Mouse (Mus musculus) left cerebral cortex, adult 6 months (tissue): Measurements from ENCODE around the gene Grin1. TPM values are rescaled to one million over a fixed set of nuclear protein-coding genes. Genes with fewer than 3 reads are reported as not detected.

Experiments
- long read RNA-seq, 2 experiments: library from polyadenylated mRNA; unstranded; transcript quantifications; one replicate each; pipeline ENCODE4 v2.0.0; 2019 to 2020
- polyA plus RNA-seq: library from polyadenylated mRNA; unstranded; fragments of <200 nt; fragmentation: Nextera tagmentation; gene quantifications from 2 replicates; pipeline ENCODE4 v1.2.3, GENCODE M21; 2021

Gene Grin1
- polyA plus RNA-seq, result 87.7 and 146 TPM in 2 replicates
- long read RNA-seq, experiment 1, full-length matches to known transcripts, result 253 of 364 reads
- long read RNA-seq, experiment 1, partial matches to known transcripts, result 89 of 364 reads
- long read RNA-seq, experiment 1, other reads (novel, unspliced or antisense), result 22 of 364 reads
- long read RNA-seq, experiment 2, transcript Grin1-205 (19 exons, 3,838 nt), result major isoform, 11 of 97 reads
- long read RNA-seq, experiment 2, transcript Grin1-206 (20 exons, 3,882 nt), result minor isoform, 6 of 97 reads
- long read RNA-seq, experiment 2, partial matches to known transcripts, result 36 of 97 reads
- long read RNA-seq, experiment 2, other reads (novel, unspliced or antisense), result 37 of 97 reads

GRCm38 (mm10) chr2:25318971-25319773 is at the start of gene Grin1:
TSS of gene Grin1 (minus strand) at chr2:25319187.

GRCm38 (mm10) chr2:25365091-25365761 is 46.2 kb upstream of the Grin1 start, which contains the start of gene Uap1l1:
TSS of gene Uap1l1 (minus strand) at chr2:25365682.

GRCm38 (mm10) chr2:25356208-25357079 is 37.5 kb upstream of the Grin1 start, which contains the start of gene Dpp7:
TSS of gene Dpp7 (minus strand) at chr2:25356359.

GRCm38 (mm10) chr2:25332286-25333160 is 13.5 kb upstream of the Grin1 start, which contains the start of gene Man1b1:
TSS of gene Man1b1 (plus strand) at chr2:25332338.

GRCm38 (mm10) chr2:25289651-25290050 is 29.3 kb downstream of the Grin1 start, which contains the start of gene Lrrc26:
TSS of gene Lrrc26 (plus strand) at chr2:25289915.

GRCm38 (mm10) chr2:25287927-25288649 is 30.9 kb downstream of the Grin1 start, which contains the start of gene Tmem210:
TSS of gene Tmem210 (plus strand) at chr2:25288145.

GRCm38 (mm10) chr2:25271827-25272511 is 47.0 kb downstream of the Grin1 start, which contains the start of the genes Ssna1 and Anapc2:
TSS of gene Ssna1 (minus strand) at chr2:25272438.
TSS of gene Anapc2 (plus strand) at chr2:25272478.

GRCm38 (mm10) chr2:25262291-25262767 is 56.7 kb downstream of the Grin1 start, which contains the start of gene Tprn:
TSS of gene Tprn (plus strand) at chr2:25262618.

GRCm38 (mm10) chr2:25255284-25255779 is 63.7 kb downstream of the Grin1 start, which contains the start of gene Tmem203:
TSS of gene Tmem203 (plus strand) at chr2:25255439.

GRCm38 (mm10) chr2:25246183-25247072 is 72.6 kb downstream of the Grin1 start, which contains the start of gene AL732309.1:
TSS of gene AL732309.1 (minus strand) at chr2:25246863.

GRCm38 (mm10) chr2:25242101-25242506 is 76.9 kb downstream of the Grin1 start, which contains the start of the genes Rnf208 and Cysrt1:
TSS of gene Rnf208 (plus strand) at chr2:25242255.
TSS of gene Cysrt1 (minus strand) at chr2:25242452.

Other genes with a start within 250 kb of the Grin1 start
- gene Entpd8, start 238.9 kb downstream of the Grin1 start, polyA plus RNA-seq, result not detected in 2 replicates
- gene Noxa1, start 224.0 kb downstream of the Grin1 start, polyA plus RNA-seq, result not detected in 2 replicates
- gene Nrarp, start 138.4 kb downstream of the Grin1 start, polyA plus RNA-seq, result 1.1 and 20.3 TPM in 2 replicates
- 1.7 and 2.3 TPM in 2 replicates for gene Tor4a, start 122.3 kb downstream of the Grin1 start, polyA plus RNA-seq
- 35.3 and 40.2 TPM in 2 replicates for gene Nelfb, start 107.7 kb downstream of the Grin1 start, polyA plus RNA-seq
- not detected in 2 replicates for gene Stpg3, start 104.5 kb downstream of the Grin1 start, polyA plus RNA-seq
- gene Fam166a, start 100.4 kb downstream of the Grin1 start, polyA plus RNA-seq, result 11.9 and 28.8 TPM in 2 replicates
- gene Tubb4b, start 94.5 kb downstream of the Grin1 start, polyA plus RNA-seq, result 509 and 600 TPM in 2 replicates
- 0.60 and 0.72 TPM in 2 replicates for gene Slc34a3, start 84.8 kb downstream of the Grin1 start, polyA plus RNA-seq
- gene Rnf224, start 82.4 kb downstream of the Grin1 start, polyA plus RNA-seq, result not detected in 2 replicates
- 55.7 and 180 TPM in 2 replicates for gene Rnf208, start 76.9 kb downstream of the Grin1 start, polyA plus RNA-seq
- 0.25 TPM in 1 of 2 replicates, not detected in the other for gene Cysrt1, start 76.7 kb downstream of the Grin1 start, polyA plus RNA-seq
- gene AL732309.1, start 72.3 kb downstream of the Grin1 start, polyA plus RNA-seq, result 1.1 and 1.6 TPM in 2 replicates
- 34.3 and 36.9 TPM in 2 replicates for gene Tmem203, start 63.7 kb downstream of the Grin1 start, polyA plus RNA-seq
- 9.4 and 13.1 TPM in 2 replicates for gene Tprn, start 56.6 kb downstream of the Grin1 start, polyA plus RNA-seq
- 77.5 and 87.9 TPM in 2 replicates for gene Ssna1, start 46.7 kb downstream of the Grin1 start, polyA plus RNA-seq
- gene Anapc2, start 46.7 kb downstream of the Grin1 start, polyA plus RNA-seq, result 33.8 and 42.6 TPM in 2 replicates
- gene Tmem210, start 31.0 kb downstream of the Grin1 start, polyA plus RNA-seq, result 0.56 TPM in 1 of 2 replicates, not detected in the other
- 0.21 TPM in 1 of 2 replicates, not detected in the other for gene Lrrc26, start 29.3 kb downstream of the Grin1 start, polyA plus RNA-seq
- gene Man1b1, start 13.2 kb upstream of the Grin1 start, polyA plus RNA-seq, result 17.0 and 18.5 TPM in 2 replicates
- gene Dpp7, start 37.2 kb upstream of the Grin1 start, polyA plus RNA-seq, result 17.8 and 22.5 TPM in 2 replicates
- 20.6 and 34.9 TPM in 2 replicates for gene Uap1l1, start 46.5 kb upstream of the Grin1 start, polyA plus RNA-seq
- 1.2 and 1.7 TPM in 2 replicates for gene Sapcd2, start 53.1 kb upstream of the Grin1 start, polyA plus RNA-seq
- 21.4 and 31.9 TPM in 2 replicates for gene Entpd2, start 76.7 kb upstream of the Grin1 start, polyA plus RNA-seq
- gene Npdc1, start 80.2 kb upstream of the Grin1 start, polyA plus RNA-seq, result 232 and 408 TPM in 2 replicates
- not detected in 2 replicates for gene Fut7, start 104.1 kb upstream of the Grin1 start, polyA plus RNA-seq
- gene Abca2, start 109.5 kb upstream of the Grin1 start, polyA plus RNA-seq, result 21.7 and 39.7 TPM in 2 replicates
- gene Clic3, start 137.7 kb upstream of the Grin1 start, polyA plus RNA-seq, result 0.68 and 1.1 TPM in 2 replicates
- 121 and 132 TPM in 2 replicates for gene Paxx, start 141.9 kb upstream of the Grin1 start, polyA plus RNA-seq
- 6,798 and 9,400 TPM in 2 replicates for gene Ptgds, start 150.9 kb upstream of the Grin1 start, polyA plus RNA-seq
- not detected in 2 replicates for gene Lcn12, start 174.7 kb upstream of the Grin1 start, polyA plus RNA-seq
- 103 and 115 TPM in 2 replicates for gene Fbxw5, start 181.6 kb upstream of the Grin1 start, polyA plus RNA-seq
- 1.4 and 1.7 TPM in 2 replicates for gene C8g, start 182.5 kb upstream of the Grin1 start, polyA plus RNA-seq
- 9.1 and 11.9 TPM in 2 replicates for gene Traf2, start 227.8 kb upstream of the Grin1 start, polyA plus RNA-seq
- 778 and 803 TPM in 2 replicates for gene Edf1, start 238.7 kb upstream of the Grin1 start, polyA plus RNA-seq